14 mouse cellular contexts compared by ENCODE assay signal in the genomic region with DNA sequence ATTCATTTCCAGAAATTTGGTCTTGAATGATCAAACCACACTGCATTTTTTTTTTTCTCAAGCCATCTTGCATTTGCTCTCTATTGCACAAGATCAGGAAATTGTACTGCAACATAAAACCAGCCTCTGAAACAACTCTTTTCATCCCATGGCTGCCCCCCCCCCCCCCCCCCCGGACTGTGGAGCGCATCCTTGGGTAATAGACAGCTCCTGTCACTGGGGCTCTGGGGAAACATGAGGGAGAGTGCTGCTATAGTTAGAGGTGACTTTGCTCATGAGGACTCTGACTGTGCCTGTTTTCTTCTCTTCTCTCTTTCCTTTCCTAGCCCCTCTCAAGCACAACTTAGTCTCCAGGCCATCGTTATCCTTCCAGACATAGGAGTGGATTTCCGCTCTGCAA.
DNase-seq lines count a peak whose midpoint lies in the region; ATAC-seq and TF ChIP-seq lines count a peak whose summit lies in the region.
"Had no signal": no experiment of that assay in that cellular context is flagged by ENCODE, and none has a peak within 500 bp of the region (broad histone marks: within the 10 kb centered on the region; RNA-seq: fewer than 3 reads in every experiment).

No protein-coding gene starts in this region.

- WGBS in forebrain, embryonic 15.5 days = 46% methylated on average over 4 of the region's 4 CpGs
- 26% methylated on average over 3 of the region's 4 CpGs for WGBS in forebrain, embryonic 12.5 days
- WGBS in intestine, embryonic 14.5 days = 47% methylated on average over 4 of the region's 4 CpGs
- 72% methylated on average over 3 of the region's 4 CpGs for WGBS in intestine, postnatal 0 days
- WGBS in limb, embryonic 10.5 days = 82% methylated on average over 4 of the region's 4 CpGs
- whole genome bisulfite sequencing in thymus, adult 2 months = 87% methylated on average over 4 of the region's 4 CpGs

- in situ Hi-C loops in Patski (cut with MboI; ENCODE audit: low pct_unique_long_range_greater_than_20kb) = no loop called here

- H3K9ac ChIP-seq in forebrain, embryonic 15.5 days (replicated peaks) = no peak overlapping the region
- H3K9ac ChIP-seq in forebrain, embryonic 12.5 days = no peak overlapping the region
- H3K9ac ChIP-seq in intestine, embryonic 14.5 days (ENCODE audit: low read length) = no peak overlapping the region
- no peak overlapping the region for H3K9ac ChIP-seq in intestine, postnatal 0 days (ENCODE audit: low read depth, low read length)
- H3K9ac ChIP-seq: forebrain, embryonic 13.5 days had no signal

- no peak overlapping the region for H3K4me3 ChIP-seq in forebrain, embryonic 15.5 days
- no peak overlapping the region for H3K4me3 ChIP-seq in forebrain, embryonic 12.5 days (replicated peaks)
- no peak overlapping the region for H3K4me3 ChIP-seq in intestine, embryonic 14.5 days (ENCODE audit: low read depth, low read length)
- no peak overlapping the region for H3K4me3 ChIP-seq in intestine, postnatal 0 days (ENCODE audit: low read depth, low read length)
- H3K4me3 ChIP-seq in limb, embryonic 10.5 days = no peak overlapping the region
- H3K4me3 ChIP-seq in thymus, adult 2 months (ENCODE audit: control insufficient read depth, insufficient read depth, low read length) = no peak overlapping the region
- H3K4me3 ChIP-seq: forebrain, embryonic 13.5 days had no signal

- peaks cover 26% of the 10 kb centered on the region for H3K4me1 ChIP-seq in forebrain, embryonic 15.5 days
- H3K4me1 ChIP-seq in forebrain, embryonic 12.5 days = peaks cover 20% of the 10 kb centered on the region
- peaks cover 13% of the 10 kb centered on the region; the same call in 1 of the 2 replicates for H3K4me1 ChIP-seq in intestine, embryonic 14.5 days (replicated peaks; ENCODE audit: control insufficient read depth, insufficient read depth, low read length)
- no peaks in the 10 kb centered on the region for H3K4me1 ChIP-seq in intestine, postnatal 0 days (replicated peaks; ENCODE audit: control insufficient read depth, insufficient read depth, low read length)
- no peaks in the 10 kb centered on the region for H3K4me1 ChIP-seq in limb, embryonic 10.5 days
- H3K4me1 ChIP-seq in thymus, adult 2 months (replicated peaks; ENCODE audit: control insufficient read depth, insufficient read depth, low read length) = no peaks in the 10 kb centered on the region

- H3K9me3 ChIP-seq in forebrain, embryonic 15.5 days = no peaks in the 10 kb centered on the region
- H3K9me3 ChIP-seq in forebrain, embryonic 12.5 days = no peaks in the 10 kb centered on the region
- H3K9me3 ChIP-seq in intestine, embryonic 14.5 days (ENCODE audit: control insufficient read depth, low read length) = no peaks in the 10 kb centered on the region
- no peaks in the 10 kb centered on the region for H3K9me3 ChIP-seq in intestine, postnatal 0 days (ENCODE audit: control insufficient read depth)
- no peaks in the 10 kb centered on the region for H3K9me3 ChIP-seq in limb, embryonic 10.5 days (replicated peaks)
- H3K9me3 ChIP-seq: forebrain, embryonic 13.5 days had no signal

- CTCF ChIA-PET in Patski (lab: Charles Lee) = interaction anchor here (1.2 to 1.7 kb wide), 3 partner anchors 10 to 33 kb away, joined by 3 to 4 read pairs (median 4); no protein-coding TSS in a partner anchor

- DNase-seq in intestine, embryonic 14.5 days (ENCODE audit: low spot score) = no peak
- DNase-seq in Patski (ENCODE audit: low read depth, low spot score) = no peak
- DNase-seq in limb, embryonic 10.5 days (ENCODE audit: low spot score) = peak; percentile 16
- DNase-seq in thymus, adult 2 months = no peak
- DNase-seq: cerebellum, adult 2 months; gastrocnemius, postnatal 36 days; kidney, adult 2 months; retina, postnatal 1 day; spleen, adult 18-20 months had no signal

- no peaks in the 10 kb centered on the region for H3K27me3 ChIP-seq in forebrain, embryonic 15.5 days
- no peaks in the 10 kb centered on the region for H3K27me3 ChIP-seq in forebrain, embryonic 12.5 days
- no peaks in the 10 kb centered on the region for H3K27me3 ChIP-seq in intestine, embryonic 14.5 days (replicated peaks; ENCODE audit: control insufficient read depth, insufficient read depth, low read length)
- no peaks in the 10 kb centered on the region for H3K27me3 ChIP-seq in intestine, postnatal 0 days (replicated peaks; ENCODE audit: control insufficient read depth, insufficient read depth, low read length)
- H3K27me3 ChIP-seq in Patski = no peaks in the 10 kb centered on the region
- H3K27me3 ChIP-seq in limb, embryonic 10.5 days (ENCODE audit: low read depth, poor library complexity, severe bottlenecking) = no peaks in the 10 kb centered on the region
- no peaks in the 10 kb centered on the region for H3K27me3 ChIP-seq in thymus, adult 2 months (ENCODE audit: control insufficient read depth, insufficient read depth, low read length)
- H3K27me3 ChIP-seq: forebrain, embryonic 13.5 days had no signal

- H3K36me3 ChIP-seq in forebrain, embryonic 15.5 days = no peaks in the 10 kb centered on the region
- no peaks in the 10 kb centered on the region for H3K36me3 ChIP-seq in forebrain, embryonic 12.5 days (replicated peaks)
- H3K36me3 ChIP-seq in intestine, embryonic 14.5 days (ENCODE audit: control insufficient read depth, insufficient read depth, low read length) = no peaks in the 10 kb centered on the region
- H3K36me3 ChIP-seq in intestine, postnatal 0 days (ENCODE audit: control insufficient read depth, insufficient read depth) = no peaks in the 10 kb centered on the region
- H3K36me3 ChIP-seq in limb, embryonic 10.5 days = no peaks in the 10 kb centered on the region
- peaks cover 66% of the 10 kb centered on the region for H3K36me3 ChIP-seq in thymus, adult 2 months (ENCODE audit: control insufficient read depth, insufficient read depth, low read length)

- POLR2A ChIA-PET in Patski (lab: Charles Lee) = no interaction called here

- ATAC-seq in forebrain, embryonic 15.5 days (replicated peaks) = no peak
- ATAC-seq in forebrain, embryonic 12.5 days (ENCODE audit: low FRiP score) = no peak
- no peak for ATAC-seq in intestine, embryonic 14.5 days (replicated peaks; ENCODE audit: low FRiP score, low TSS enrichment, low read depth)
- no peak for ATAC-seq in intestine, postnatal 0 days
- peak; percentile 45 for ATAC-seq in Patski
- no peak for ATAC-seq in frontal cortex, adult (ENCODE audit: low TSS enrichment)

- no peak for TF ChIP-seq POLR2A in thymus, adult 2 months (IDR thresholded peaks at IDR 0.05; ENCODE audit: control insufficient read depth, extremely low read depth, insufficient read depth, low read length, poor library complexity)

- H3K27ac ChIP-seq in forebrain, embryonic 15.5 days (replicated peaks) = peak overlapping the region; percentile 0; the same call in 1 of the 2 replicates
- no peak overlapping the region for H3K27ac ChIP-seq in forebrain, embryonic 12.5 days
- H3K27ac ChIP-seq in intestine, embryonic 14.5 days (ENCODE audit: low read depth) = peak overlapping the region; percentile 51; the same call in 1 of the 2 replicates
- no peak overlapping the region for H3K27ac ChIP-seq in intestine, postnatal 0 days (ENCODE audit: low read depth, low read length)
- no peak overlapping the region for H3K27ac ChIP-seq in limb, embryonic 10.5 days
- H3K27ac ChIP-seq in thymus, adult 2 months (ENCODE audit: control insufficient read depth, insufficient read depth, low read length) = no peak overlapping the region

- H3K4me2 ChIP-seq in forebrain, embryonic 15.5 days (replicated peaks) = no peak overlapping the region
- H3K4me2 ChIP-seq in forebrain, embryonic 12.5 days = no peak overlapping the region
- no peak overlapping the region for H3K4me2 ChIP-seq in intestine, embryonic 14.5 days (ENCODE audit: low read length)
- no peak overlapping the region for H3K4me2 ChIP-seq in intestine, postnatal 0 days (replicated peaks; ENCODE audit: low read depth)
- H3K4me2 ChIP-seq: forebrain, embryonic 13.5 days had no signal

- TF ChIP-seq CTCF in intestine, postnatal 0 days (IDR thresholded peaks at IDR 0.05; ENCODE audit: low read depth) = no peak
- TF ChIP-seq CTCF in Patski (IDR thresholded peaks at IDR 0.05) = no peak
- TF ChIP-seq CTCF in thymus, adult 2 months (IDR thresholded peaks at IDR 0.05; ENCODE audit: borderline replicate concordance, control insufficient read depth, extremely low read depth, insufficient read depth, low read length, poor library complexity) = no peak

Comparison
In these comparisons a context has a peak if more than half of its experiments do, and no peak if none do; other contexts are left out.
1. H3K27ac ChIP-seq: peak in forebrain, embryonic 15.5 days (single experiment) and intestine, embryonic 14.5 days (single experiment); none in forebrain, embryonic 12.5 days (single experiment), intestine, postnatal 0 days (single experiment), limb, embryonic 10.5 days (single experiment) and thymus, adult 2 months (single experiment).